Mouse (Mus musculus): Measurements from ENCODE around the gene Sorbs1. TPM values are rescaled to one million over a fixed set of nuclear protein-coding genes. Genes with fewer than 3 reads are reported as not detected.

Gene Sorbs1
- polyA plus RNA-seq, 1 experiment: 2.2 TPM

DNA sequence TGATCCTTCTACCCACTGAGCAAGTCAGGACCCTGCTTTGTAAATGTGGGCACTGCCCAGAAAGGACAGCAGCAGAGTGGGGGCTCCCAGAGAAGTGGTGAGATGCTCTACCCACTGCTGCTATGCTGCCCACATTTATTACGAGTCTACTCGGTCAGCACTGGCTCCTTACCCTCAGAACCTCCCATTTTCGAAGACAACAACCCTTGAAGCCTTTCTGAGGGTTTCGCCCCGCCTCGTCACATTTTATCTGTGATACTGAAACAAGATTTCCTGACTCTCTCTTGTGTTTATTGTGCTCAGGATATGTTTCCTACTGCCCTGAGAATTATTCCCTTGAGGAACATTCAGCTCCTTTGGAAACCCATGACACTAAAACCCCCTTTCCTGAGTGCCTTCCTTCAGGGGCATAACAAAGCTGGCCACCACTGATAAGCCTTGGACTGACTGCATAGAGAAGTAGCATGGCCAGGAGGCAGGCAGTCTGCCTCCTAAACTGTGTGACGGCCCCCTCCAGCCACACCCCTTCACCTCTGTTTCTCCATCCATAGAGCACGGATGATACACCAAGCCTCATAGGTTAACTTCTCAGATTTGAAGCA, 24.6 kb downstream of the Sorbs1 start:
- no peak for TF ChIP-seq POLR2A (IDR thresholded peaks at IDR 0.05; ENCODE audit: borderline replicate concordance, low read depth, low read length)
- no peak for TF ChIP-seq CTCF (IDR thresholded peaks at IDR 0.05; ENCODE audit: low read depth, low read length)
- H3K27ac ChIP-seq (ENCODE audit: insufficient read depth, low read depth, low read length): no peak overlapping the region
- no peaks in the 10 kb centered on the region for H3K4me1 ChIP-seq (ENCODE audit: control insufficient read depth, insufficient read depth, low read length)
- no peak overlapping the region for H3K4me3 ChIP-seq (ENCODE audit: insufficient read depth, low read length)

DNA sequence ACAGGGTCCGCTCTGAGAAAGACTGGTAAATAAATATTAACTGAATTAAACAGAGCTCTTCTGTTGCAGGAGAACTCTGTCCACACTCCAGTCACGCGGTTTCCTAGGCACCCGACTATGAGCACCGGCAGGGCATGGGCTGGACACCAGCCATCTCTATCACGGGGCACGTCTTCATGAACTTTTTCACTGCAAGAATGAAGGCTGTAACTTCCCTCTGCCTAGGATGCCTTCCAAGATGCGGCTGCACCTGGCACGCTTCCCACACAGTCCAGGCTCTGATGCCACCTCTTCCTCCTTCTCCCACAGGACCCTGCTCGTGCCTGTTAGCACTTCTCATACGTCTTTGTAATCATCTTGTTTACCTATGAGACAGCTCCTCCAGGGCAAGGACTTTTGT, 26.0 kb downstream of the Sorbs1 start:
- TF ChIP-seq CTCF (IDR thresholded peaks at IDR 0.05; ENCODE audit: low read depth, low read length) (no peak), POLR2A (IDR thresholded peaks at IDR 0.05; ENCODE audit: borderline replicate concordance, low read depth, low read length) (no peak)
- H3K27ac ChIP-seq (ENCODE audit: insufficient read depth, low read depth, low read length): no peak overlapping the region
- H3K4me1 ChIP-seq (ENCODE audit: control insufficient read depth, insufficient read depth, low read length): no peaks in the 10 kb centered on the region
- H3K4me3 ChIP-seq (ENCODE audit: insufficient read depth, low read length): no peak overlapping the region

- no peak overlapping the region for H3K27ac ChIP-seq (ENCODE audit: insufficient read depth, low read depth, low read length)
- H3K4me3 ChIP-seq (ENCODE audit: insufficient read depth, low read length): no peak overlapping the region
- TF ChIP-seq CTCF (IDR thresholded peaks at IDR 0.05; ENCODE audit: low read depth, low read length) (no peak), POLR2A (IDR thresholded peaks at IDR 0.05; ENCODE audit: borderline replicate concordance, low read depth, low read length) (no peak)
These were observed 32.5 kb downstream of the Sorbs1 start for GRCm38 (mm10) chr19:40481115-40481514.

DNA sequence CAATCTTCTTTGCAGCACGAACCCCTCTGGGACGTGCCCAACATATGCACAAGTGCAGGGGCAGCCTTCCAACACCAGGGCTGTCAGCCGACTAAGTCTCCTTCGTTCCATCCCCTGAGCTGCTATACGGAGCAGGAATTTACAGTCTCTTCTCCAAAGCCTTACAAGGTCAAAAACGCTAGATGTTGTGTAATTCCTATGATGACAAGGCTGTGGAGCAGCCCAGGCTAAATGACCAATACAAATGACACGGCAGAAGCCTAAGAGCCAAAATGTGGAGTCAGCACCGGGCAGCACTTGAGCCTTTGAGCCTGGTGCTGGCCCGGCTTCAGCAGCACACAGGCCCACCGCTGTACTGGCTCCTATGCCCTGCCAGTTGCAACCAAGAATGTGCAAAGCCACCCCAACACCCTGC, 35.4 kb downstream of the Sorbs1 start:
- Histone ChIP-seq H3K27ac (ENCODE audit: insufficient read depth, low read depth, low read length) (no peak overlapping the region), H3K4me1 (ENCODE audit: control insufficient read depth, insufficient read depth, low read length) (no peaks in the 10 kb centered on the region), H3K4me3 (ENCODE audit: insufficient read depth, low read length) (no peak overlapping the region)
- TF ChIP-seq POLR2A (IDR thresholded peaks at IDR 0.05; ENCODE audit: borderline replicate concordance, low read depth, low read length): no peak
- TF ChIP-seq CTCF (IDR thresholded peaks at IDR 0.05; ENCODE audit: low read depth, low read length): no peak

More at GRCm38 (mm10) chr19:40481115-40481514, 32.5 kb downstream of the Sorbs1 start:
- H3K4me1 ChIP-seq (ENCODE audit: control insufficient read depth, insufficient read depth, low read length): no peaks in the 10 kb centered on the region

- TF ChIP-seq POLR2A (IDR thresholded peaks at IDR 0.05; ENCODE audit: borderline replicate concordance, low read depth, low read length) (no peak), CTCF (IDR thresholded peaks at IDR 0.05; ENCODE audit: low read depth, low read length) (no peak)
- Histone ChIP-seq H3K4me1 (ENCODE audit: control insufficient read depth, insufficient read depth, low read length) (no peaks in the 10 kb centered on the region), H3K4me3 (ENCODE audit: insufficient read depth, low read length) (no peak overlapping the region), H3K27ac (ENCODE audit: insufficient read depth, low read depth, low read length) (no peak overlapping the region)
These were observed 36.1 kb downstream of the Sorbs1 start for GRCm38 (mm10) chr19:40477445-40477941.

DNA sequence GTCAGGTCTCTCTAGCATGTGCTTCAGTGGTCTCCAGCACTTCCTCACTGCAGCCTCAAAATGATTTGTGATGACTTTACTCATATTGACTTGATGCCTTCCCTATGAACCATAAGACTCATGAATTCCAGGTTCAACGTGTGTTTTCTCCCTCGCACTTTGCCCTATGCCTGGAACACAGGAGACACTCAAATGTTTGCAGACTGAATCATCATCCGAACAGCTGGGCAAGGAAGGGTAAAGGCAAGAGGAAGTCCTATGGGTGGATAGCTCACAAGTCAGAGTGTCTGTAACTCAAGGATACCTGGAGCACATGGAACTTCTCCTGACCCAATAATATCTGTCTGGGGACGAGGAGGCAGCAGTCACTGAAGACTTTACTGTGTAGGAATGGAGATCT, 37.1 kb downstream of the Sorbs1 start:
- no peak overlapping the region for H3K27ac ChIP-seq (ENCODE audit: insufficient read depth, low read depth, low read length)
- H3K4me1 ChIP-seq (ENCODE audit: control insufficient read depth, insufficient read depth, low read length): no peaks in the 10 kb centered on the region
- TF ChIP-seq CTCF (IDR thresholded peaks at IDR 0.05; ENCODE audit: low read depth, low read length): no peak
- TF ChIP-seq POLR2A (IDR thresholded peaks at IDR 0.05; ENCODE audit: borderline replicate concordance, low read depth, low read length): no peak
- no peak overlapping the region for H3K4me3 ChIP-seq (ENCODE audit: insufficient read depth, low read length)

DNA sequence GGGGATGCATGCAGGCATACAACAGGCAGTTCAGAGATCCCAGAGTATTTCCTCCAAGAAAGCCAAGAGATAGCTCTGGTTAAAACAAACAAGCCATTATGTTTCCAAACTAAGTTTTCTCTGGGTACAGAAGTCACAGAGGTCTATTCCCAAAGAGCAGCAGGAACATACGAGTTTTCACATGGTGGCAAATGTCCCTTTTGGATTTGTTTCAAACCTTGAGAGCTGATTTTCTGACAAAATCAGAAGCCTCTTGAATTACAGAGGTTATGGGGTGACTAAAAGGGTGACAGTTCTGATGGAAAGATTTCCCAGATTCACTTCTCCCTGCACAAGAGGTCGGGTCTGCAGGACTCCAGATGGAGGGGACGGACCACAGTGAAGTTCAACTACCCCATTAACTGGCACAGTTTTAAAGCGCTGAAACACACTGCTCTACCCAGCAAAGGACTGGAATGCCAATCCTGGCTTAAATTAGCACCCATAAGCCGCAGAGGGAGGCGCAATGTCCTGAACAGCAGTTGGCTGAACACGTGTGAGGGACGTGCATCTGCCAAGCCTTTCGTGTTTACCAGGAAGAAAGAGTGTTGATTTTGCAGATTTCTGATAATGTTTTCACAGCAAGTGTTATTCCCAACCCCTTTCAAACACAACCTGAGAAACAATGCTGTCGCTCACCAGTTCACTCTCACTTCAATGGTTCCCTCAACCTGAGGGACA, 41.9 kb downstream of the Sorbs1 start:
- H3K27ac ChIP-seq (ENCODE audit: insufficient read depth, low read depth, low read length): no peak overlapping the region

DNA sequence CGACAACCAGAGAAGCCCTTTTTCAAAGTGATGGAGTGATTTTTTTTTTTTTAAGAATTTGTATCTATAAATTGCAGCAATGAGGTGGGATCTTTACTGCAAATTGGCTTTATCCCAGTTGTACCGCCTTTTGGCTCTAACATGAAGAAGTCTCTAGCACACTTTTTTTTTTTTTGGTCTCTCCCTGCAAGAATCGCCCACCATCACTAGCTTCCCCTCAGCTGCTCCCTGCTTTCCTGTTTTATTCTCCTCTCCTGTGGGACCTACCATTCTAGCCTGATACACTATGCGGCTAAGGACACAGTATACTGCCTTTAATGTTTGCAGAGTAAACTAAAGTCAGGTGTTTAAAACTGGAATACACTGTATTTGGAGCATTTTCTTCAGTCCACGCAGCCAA, 43.8 kb downstream of the Sorbs1 start:
- TF ChIP-seq CTCF (IDR thresholded peaks at IDR 0.05; ENCODE audit: low read depth, low read length) (no peak), POLR2A (IDR thresholded peaks at IDR 0.05; ENCODE audit: borderline replicate concordance, low read depth, low read length) (no peak)
- no peak overlapping the region for H3K4me3 ChIP-seq (ENCODE audit: insufficient read depth, low read length)
- H3K27ac ChIP-seq (ENCODE audit: insufficient read depth, low read depth, low read length): no peak overlapping the region
- no peaks in the 10 kb centered on the region for H3K4me1 ChIP-seq (ENCODE audit: control insufficient read depth, insufficient read depth, low read length)

More for the DNA sequence above, 41.9 kb downstream of the Sorbs1 start:
- Histone ChIP-seq H3K4me3 (ENCODE audit: insufficient read depth, low read length) (no peak overlapping the region), H3K4me1 (ENCODE audit: control insufficient read depth, insufficient read depth, low read length) (no peaks in the 10 kb centered on the region)
- TF ChIP-seq CTCF (IDR thresholded peaks at IDR 0.05; ENCODE audit: low read depth, low read length): no peak
- TF ChIP-seq POLR2A (IDR thresholded peaks at IDR 0.05; ENCODE audit: borderline replicate concordance, low read depth, low read length): no peak

DNA sequence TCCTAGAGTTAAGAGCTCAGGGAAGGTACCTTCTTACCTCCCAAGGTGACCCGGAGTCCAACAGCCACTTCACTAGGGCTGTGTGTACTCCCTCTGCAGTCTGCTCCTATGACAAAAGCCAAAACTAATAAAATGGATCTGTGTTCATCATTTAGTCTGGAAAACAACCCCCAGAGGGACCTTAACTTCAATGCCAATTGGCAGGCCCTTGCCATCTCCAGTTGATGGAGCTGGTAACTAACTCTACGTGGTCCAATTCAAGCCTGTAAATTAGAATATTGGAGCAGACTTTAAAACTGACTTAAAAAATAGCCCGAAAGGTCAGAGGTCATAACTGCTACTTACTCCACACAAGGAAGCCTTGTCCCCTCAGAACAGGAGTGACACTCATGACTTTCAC, 45.3 kb downstream of the Sorbs1 start:
- Histone ChIP-seq H3K4me3 (ENCODE audit: insufficient read depth, low read length) (no peak overlapping the region), H3K4me1 (ENCODE audit: control insufficient read depth, insufficient read depth, low read length) (no peaks in the 10 kb centered on the region), H3K27ac (ENCODE audit: insufficient read depth, low read depth, low read length) (no peak overlapping the region)
- TF ChIP-seq POLR2A (IDR thresholded peaks at IDR 0.05; ENCODE audit: borderline replicate concordance, low read depth, low read length): no peak
- no peak for TF ChIP-seq CTCF (IDR thresholded peaks at IDR 0.05; ENCODE audit: low read depth, low read length)

DNA sequence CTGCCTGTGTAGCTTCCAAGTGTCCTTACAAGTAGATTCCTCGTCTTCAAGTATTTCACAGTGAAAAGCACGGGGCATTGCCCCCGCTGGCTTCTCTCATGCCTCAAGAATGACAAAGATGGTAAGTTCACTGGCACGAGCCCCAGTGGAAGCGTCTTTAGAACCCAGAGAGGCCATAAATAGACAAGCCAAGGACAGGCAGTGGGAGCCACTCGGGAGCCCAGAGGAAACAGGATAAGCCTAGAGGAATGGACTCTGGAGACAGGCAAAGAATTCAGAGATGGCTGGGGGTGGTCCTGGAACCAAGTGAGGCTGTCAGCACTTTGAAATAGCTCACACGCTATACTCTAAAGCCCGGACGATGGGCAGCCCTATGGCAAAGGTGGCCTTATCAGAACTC, 45.8 kb downstream of the Sorbs1 start:
- Histone ChIP-seq H3K4me1 (ENCODE audit: control insufficient read depth, insufficient read depth, low read length) (no peaks in the 10 kb centered on the region), H3K27ac (ENCODE audit: insufficient read depth, low read depth, low read length) (no peak overlapping the region), H3K4me3 (ENCODE audit: insufficient read depth, low read length) (no peak overlapping the region)
- no peak for TF ChIP-seq POLR2A (IDR thresholded peaks at IDR 0.05; ENCODE audit: borderline replicate concordance, low read depth, low read length)
- TF ChIP-seq CTCF (IDR thresholded peaks at IDR 0.05; ENCODE audit: low read depth, low read length): no peak

Measured in bone marrow macrophage, adult 2 months (primary cell).